Mouse (Mus musculus): ENCODE measurements around the gene 2900026A02Rik. TPM values are rescaled to one million over a fixed set of nuclear protein-coding genes. Genes with fewer than 3 reads are reported as not detected.

The 2900026A02Rik gene
- total and polyA plus RNA-seq, 3 experiments, result not detected

DNA sequence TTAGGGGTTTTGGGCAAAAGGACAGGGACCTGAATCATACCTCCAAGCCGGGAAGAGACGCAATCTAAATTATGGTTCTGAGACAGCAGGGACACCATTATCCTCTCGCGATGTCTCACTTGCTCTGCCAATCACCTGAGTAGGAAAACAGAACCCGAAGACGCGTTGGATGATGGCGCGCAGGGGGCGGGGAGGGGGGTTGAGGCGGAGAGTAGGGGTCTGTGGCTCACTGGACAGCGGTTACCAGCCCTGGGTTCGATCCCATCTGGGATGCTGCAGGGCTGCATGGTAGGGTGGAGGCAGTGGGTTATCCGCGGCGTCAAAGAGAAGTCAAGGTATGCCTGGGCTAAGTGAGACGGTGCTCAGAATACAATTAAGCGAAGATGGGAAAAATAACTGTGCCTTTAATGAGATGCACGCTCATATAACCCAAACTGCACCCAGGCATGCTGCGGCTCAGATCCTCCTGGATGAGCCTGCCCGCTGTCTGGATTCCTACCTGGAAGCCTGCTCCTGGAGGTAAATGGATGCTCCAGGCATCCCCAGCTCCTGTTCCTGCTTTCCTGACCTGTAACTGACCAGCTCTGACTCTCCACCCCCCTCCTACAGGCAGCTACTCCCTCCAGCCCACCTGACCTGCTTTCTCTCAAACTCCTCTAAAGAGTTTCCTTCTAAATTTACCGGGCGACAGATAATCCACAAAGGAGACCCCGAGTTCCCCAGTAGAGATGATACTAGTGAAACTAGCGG, 4.8 kb upstream of the 2900026A02Rik start:
- TF ChIP-seq POLR2A (IDR thresholded peaks at IDR 0.05; ENCODE audit: control insufficient read depth in 1 of 2, insufficient read depth in 1 of 2, low read depth in 1 of 2, low read length in 2 of 2, poor library complexity in 1 of 2), result no peak
- TF ChIP-seq ELF1 (IDR thresholded peaks at IDR 0.05; ENCODE audit: low read depth, low read length), result no peak
- TF ChIP-seq EP300 (IDR thresholded peaks at IDR 0.05; ENCODE audit: low read depth in 1 of 2, low read length in 2 of 2), result no peak

GRCm38 (mm10) chr5:113225271-113225670, 4.2 kb upstream of the 2900026A02Rik start:
- H3K36me3 ChIP-seq (ENCODE audit: control insufficient read depth in 1 of 2, insufficient read depth in 2 of 2, low read length in 2 of 2), result no peaks in the 10 kb centered on the region
- H3K79me2 ChIP-seq (ENCODE audit: control insufficient read depth, insufficient read depth, low read length, poor library complexity), result no peaks in the 10 kb centered on the region
- no peaks in the 10 kb centered on the region for H3K4me1 ChIP-seq (ENCODE audit: control insufficient read depth in 1 of 2, insufficient read depth in 2 of 2, low read length in 2 of 2)
- TF ChIP-seq E2F4 (IDR thresholded peaks at IDR 0.05; ENCODE audit: borderline replicate concordance, low read depth, low read length) (no peak), BHLHE40 (IDR thresholded peaks at IDR 0.05; ENCODE audit: borderline replicate concordance, low read depth, low read length) (no peak), USF1 (IDR thresholded peaks at IDR 0.05; ENCODE audit: low read depth, low read length) (no peak), HCFC1 (IDR thresholded peaks at IDR 0.05; ENCODE audit: low read depth, low read length) (no peak), JUND (IDR thresholded peaks at IDR 0.05; ENCODE audit: low read depth, low read length) (no peak), NELFE (IDR thresholded peaks at IDR 0.05; ENCODE audit: low read depth, low read length) (no peak), SMC3 (IDR thresholded peaks at IDR 0.05; ENCODE audit: low read depth, low read length) (no peak), MYB (IDR thresholded peaks at IDR 0.05; ENCODE audit: low read depth, low read length) (no peak), RAD21 (IDR thresholded peaks at IDR 0.05; ENCODE audit: low read depth, low read length) (no peak), UBTF (IDR thresholded peaks at IDR 0.05; ENCODE audit: borderline replicate concordance, insufficient read depth, low read depth, low read length) (no peak), MAX (IDR thresholded peaks at IDR 0.05; ENCODE audit: low read length) (no peak), SIN3A (IDR thresholded peaks at IDR 0.05; ENCODE audit: low read length) (no peak), ELF1 (IDR thresholded peaks at IDR 0.05; ENCODE audit: low read depth, low read length) (no peak), USF2 (IDR thresholded peaks at IDR 0.05; ENCODE audit: borderline replicate concordance in 1 of 2, insufficient read depth in 1 of 2, low read depth in 1 of 2, low read length in 2 of 2) (no peak), TAL1 (IDR thresholded peaks at IDR 0.05; ENCODE audit: low read length) (no peak), ZKSCAN1 (IDR thresholded peaks at IDR 0.05; ENCODE audit: low read depth, low read length) (no peak), ETS1 (IDR thresholded peaks at IDR 0.05; ENCODE audit: low read depth, low read length) (no peak), ZNF384 (IDR thresholded peaks at IDR 0.05; ENCODE audit: low read depth, low read length) (no peak), CHD1 (IDR thresholded peaks at IDR 0.05; ENCODE audit: low read depth, low read length) (no peak)
- H3K9me3 ChIP-seq (replicated peaks; ENCODE audit: insufficient read depth, low read length), result no peaks in the 10 kb centered on the region
- no peak for DNase-seq (ENCODE audit: low read depth, low spot score)
- H3K27ac ChIP-seq (ENCODE audit: control insufficient read depth, low read depth, low read length), result no peak overlapping the region
- H3K4me3 ChIP-seq (ENCODE audit: control insufficient read depth in 1 of 2, insufficient read depth in 1 of 2, low read depth in 2 of 2, low read length in 2 of 2), result no peak overlapping the region
- no peak overlapping the region for H3K9ac ChIP-seq (ENCODE audit: control insufficient read depth, low read depth, low read length, poor library complexity, severe bottlenecking)
- H3K27me3 ChIP-seq (ENCODE audit: control insufficient read depth in 1 of 2, insufficient read depth in 2 of 2, low read length in 2 of 2), result no peaks in the 10 kb centered on the region

More for the DNA sequence above, 4.8 kb upstream of the 2900026A02Rik start:
- Histone ChIP-seq H3K9ac (ENCODE audit: control insufficient read depth, low read depth, low read length, poor library complexity, severe bottlenecking) (no peak overlapping the region), H3K79me2 (ENCODE audit: control insufficient read depth, insufficient read depth, low read length, poor library complexity) (no peaks in the 10 kb centered on the region), H3K9me3 (replicated peaks; ENCODE audit: insufficient read depth, low read length) (no peaks in the 10 kb centered on the region), H3K27me3 (ENCODE audit: control insufficient read depth in 1 of 2, insufficient read depth in 2 of 2, low read length in 2 of 2) (no peaks in the 10 kb centered on the region), H3K4me1 (ENCODE audit: control insufficient read depth in 1 of 2, insufficient read depth in 2 of 2, low read length in 2 of 2) (no peaks in the 10 kb centered on the region), H3K4me3 (ENCODE audit: control insufficient read depth in 1 of 2, insufficient read depth in 1 of 2, low read depth in 2 of 2, low read length in 2 of 2) (no peak overlapping the region), H3K36me3 (ENCODE audit: control insufficient read depth in 1 of 2, insufficient read depth in 2 of 2, low read length in 2 of 2) (no peaks in the 10 kb centered on the region), H3K27ac (ENCODE audit: control insufficient read depth, low read depth, low read length) (no peak overlapping the region)
- no peak for DNase-seq (ENCODE audit: low read depth, low spot score)
